Mouse (Mus musculus) lung, postnatal 0 days (tissue): ENCODE data around the gene Abr. TPM values are rescaled to one million over a fixed set of nuclear protein-coding genes. Genes with fewer than 3 reads are reported as not detected.

Experiments
- ATAC-seq: fragments of 200-750 bp; cut with Nextera tagmentation; 2 replicates; pipeline ENCODE4 v1.8.0; 2017; ENCODE audit warnings: moderate library complexity
- DNase-seq: peaks from one replicate; pipeline ENCODE4 v3.0.0-alpha.2; 2016; ENCODE audit warnings: low spot score
- H3K27ac ChIP-seq: fragments of 300-500 bp; sonication (generic); 2 replicates; pipeline ENCODE4 v1.5.1; 2014; ENCODE audit warnings: antibody characterized with exemption, mild to moderate bottlenecking, low read length, mixed read lengths
- H3K27me3 ChIP-seq: fragments of 300-500 bp; sonication (generic); replicated peaks from 2 replicates; pipeline ENCODE4 v1.6.1; 2014; ENCODE audit warnings: low read length, mixed read lengths; ENCODE audit not compliant: insufficient read depth
- H3K36me3 ChIP-seq: fragments of 300-500 bp; sonication (generic); 2 replicates; pipeline ENCODE4 v1.6.1; 2014; ENCODE audit warnings: low read length, mixed read lengths; ENCODE audit not compliant: insufficient read depth
- H3K4me1 ChIP-seq: fragments of 300-500 bp; sonication (generic); 2 replicates; pipeline ENCODE4 v1.6.1; 2014; ENCODE audit warnings: antibody characterized with exemption, low read depth, low read length, mixed read lengths; ENCODE audit not compliant: insufficient read depth
- H3K4me2 ChIP-seq: fragments of 300-500 bp; sonication (generic); replicated peaks from 2 replicates; pipeline ENCODE4 v1.6.1; 2014; ENCODE audit warnings: low read depth, mild to moderate bottlenecking, low read length, moderate library complexity, mixed read lengths
- H3K4me3 ChIP-seq: fragments of 300-500 bp; sonication (generic); 2 replicates; pipeline ENCODE4 v1.5.1; 2014; ENCODE audit warnings: low read depth, low read length
- H3K9ac ChIP-seq: fragments of 300-500 bp; sonication (generic); replicated peaks from 2 replicates; pipeline ENCODE4 v1.6.1; 2014; ENCODE audit warnings: low read depth, mild to moderate bottlenecking
- H3K9me3 ChIP-seq: fragments of 300-500 bp; sonication (generic); 2 replicates; pipeline ENCODE4 v1.6.1; 2016; ENCODE audit warnings: low read length, mixed read lengths
- CTCF ChIP-seq: IDR thresholded peaks from 2 replicates; pipeline ENCODE4 v1.5.1; 2016; ENCODE audit warnings: antibody characterized with exemption, mild to moderate bottlenecking
- EP300 ChIP-seq: IDR thresholded peaks from 2 replicates; pipeline ENCODE4 v1.6.1; 2016; ENCODE audit warnings: antibody characterized with exemption, mild to moderate bottlenecking, control low read depth
- WGBS: fragments of 180-500 bp; shearing (Covaris S2); extraction: QIAGEN DNeasy Blood & Tissue Kit; methylation state at CpG from one replicate; pipeline ENCODE4 v1.1.7; 2014; 5-methylcytosine and 5-hydroxymethylcytosine counted together
- polyA plus RNA-seq: library from polyadenylated mRNA; unstranded; fragments of >200 nt; fragmentation: Nextera tagmentation; extraction: Ambion mirVana; gene quantifications from 2 replicates; pipeline ENCODE4 v1.2.1, GENCODE M21; 2015

Abr gene
- polyA plus RNA-seq, 1 experiment from 2014 or later = 17.2 TPM

DNA sequence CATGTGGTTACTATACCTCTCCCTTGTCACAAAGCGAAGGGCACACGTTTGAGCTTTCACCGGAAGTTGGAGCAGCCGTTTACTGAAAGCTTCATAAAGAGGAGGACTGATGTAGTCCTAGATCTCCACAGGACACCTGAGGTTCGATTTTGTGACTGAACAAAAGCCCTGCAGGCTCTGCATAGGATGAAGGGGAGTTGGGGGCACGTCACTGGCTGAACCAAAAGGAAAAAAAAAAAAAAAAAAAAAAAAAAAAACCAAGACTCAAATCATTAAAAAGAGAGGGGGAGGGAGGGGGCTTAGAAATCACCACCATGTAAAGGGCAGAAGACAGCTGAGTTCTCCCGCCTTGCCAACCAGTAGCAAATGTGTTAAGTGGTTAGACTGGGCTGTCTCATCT is 233.4 kb downstream of the Abr start:
- WGBS = 33% methylated on average over 7 of the region's 7 CpGs
- H3K9ac ChIP-seq = no peak overlapping the region
- H3K4me1 ChIP-seq = no peaks in the 10 kb centered on the region
- TF ChIP-seq EP300 = no peak
- TF ChIP-seq CTCF = no peak
- no peak overlapping the region for H3K4me3 ChIP-seq
- DNase-seq = no peak
- H3K9me3 ChIP-seq = no peaks in the 10 kb centered on the region
- no peaks in the 10 kb centered on the region for H3K36me3 ChIP-seq
- H3K27me3 ChIP-seq = no peaks in the 10 kb centered on the region
- H3K4me2 ChIP-seq = no peak overlapping the region
- H3K27ac ChIP-seq = no peak overlapping the region
- ATAC-seq = no peak

DNA sequence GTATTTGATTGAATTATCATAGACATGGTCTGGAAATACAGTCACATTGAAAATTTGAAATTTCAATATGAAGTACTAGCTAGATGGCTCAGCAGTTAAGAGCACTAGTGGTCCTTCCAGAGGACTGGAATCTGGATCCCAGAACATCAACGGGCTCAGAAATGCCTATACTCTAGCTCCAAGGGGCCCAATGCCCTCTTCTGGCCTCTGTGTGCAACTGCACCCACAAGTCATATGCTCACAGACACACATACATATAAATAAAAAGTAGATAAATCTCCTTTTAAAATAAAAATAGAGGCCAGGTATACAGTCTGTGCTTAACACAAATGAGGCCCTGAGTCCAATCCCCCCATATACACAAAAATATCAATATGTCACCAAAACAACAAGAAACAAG is 235.0 kb downstream of the Abr start:
- WGBS = 88% methylated on average over 1 of the region's 1 CpGs
- no peaks in the 10 kb centered on the region for H3K27me3 ChIP-seq
- no peak overlapping the region for H3K27ac ChIP-seq
- H3K36me3 ChIP-seq = no peaks in the 10 kb centered on the region
- no peak overlapping the region for H3K4me3 ChIP-seq
- H3K4me2 ChIP-seq = no peak overlapping the region
- no peaks in the 10 kb centered on the region for H3K4me1 ChIP-seq
- H3K9ac ChIP-seq = no peak overlapping the region
- no peaks in the 10 kb centered on the region for H3K9me3 ChIP-seq
- DNase-seq (no peak), ATAC-seq (no peak)
- TF ChIP-seq CTCF = peak; percentile 60
- no peak for TF ChIP-seq EP300

DNA sequence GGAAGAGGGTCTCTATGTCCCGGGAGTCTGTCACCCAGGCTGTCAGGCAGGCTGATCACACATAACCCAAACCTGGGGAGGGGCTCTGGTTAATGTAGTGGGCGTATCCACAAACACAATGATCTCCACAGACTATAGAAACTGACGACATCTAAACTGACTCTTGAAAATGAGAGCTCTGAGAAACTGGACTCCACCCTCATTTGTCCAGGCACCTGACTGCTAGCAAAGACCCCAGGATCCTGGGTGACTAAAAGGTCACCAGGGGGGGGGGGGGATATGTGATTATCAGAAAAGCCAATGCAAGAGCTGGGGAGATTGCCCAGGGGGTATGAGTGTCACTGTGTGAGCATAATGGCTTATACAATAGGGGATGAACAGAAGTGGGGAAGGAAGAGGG is 236.4 kb downstream of the Abr start:
- Histone ChIP-seq H3K9ac (no peak overlapping the region), H3K9me3 (no peaks in the 10 kb centered on the region), H3K4me3 (no peak overlapping the region), H3K36me3 (no peaks in the 10 kb centered on the region), H3K4me2 (no peak overlapping the region), H3K27ac (no peak overlapping the region), H3K27me3 (no peaks in the 10 kb centered on the region), H3K4me1 (no peaks in the 10 kb centered on the region)
- TF ChIP-seq EP300 = no peak
- no peak for TF ChIP-seq CTCF
- ATAC-seq = no peak
- DNase-seq = no peak
- WGBS = 56% methylated on average over 3 of the region's 3 CpGs

DNA sequence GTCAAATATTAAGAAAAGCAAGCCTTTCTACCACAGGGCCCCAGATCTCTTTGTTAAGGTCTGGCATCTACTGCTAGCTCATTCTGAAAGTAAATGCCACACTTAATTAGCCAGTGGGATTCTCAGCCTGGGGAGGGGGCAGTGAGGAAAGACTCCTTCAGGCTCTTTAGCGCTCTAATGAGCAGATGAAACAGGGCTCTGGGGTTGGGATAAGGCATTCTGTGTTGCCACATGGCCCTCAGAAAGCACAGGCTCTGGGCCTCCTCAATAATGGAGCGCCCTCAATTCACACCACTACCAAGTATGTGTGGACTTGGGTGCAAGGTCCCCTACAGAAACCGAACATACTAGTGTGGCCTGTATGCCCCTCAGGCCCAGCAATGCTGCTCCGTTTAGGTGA is 237.1 kb downstream of the Abr start:
- no peak for DNase-seq
- TF ChIP-seq CTCF (no peak), EP300 (no peak)
- Histone ChIP-seq H3K27ac (no peak overlapping the region), H3K4me3 (no peak overlapping the region), H3K4me2 (no peak overlapping the region), H3K4me1 (no peaks in the 10 kb centered on the region), H3K27me3 (no peaks in the 10 kb centered on the region), H3K9ac (no peak overlapping the region), H3K9me3 (no peaks in the 10 kb centered on the region), H3K36me3 (no peaks in the 10 kb centered on the region)
- WGBS = 73% methylated on average over 4 of the region's 4 CpGs
- no peak for ATAC-seq

DNA sequence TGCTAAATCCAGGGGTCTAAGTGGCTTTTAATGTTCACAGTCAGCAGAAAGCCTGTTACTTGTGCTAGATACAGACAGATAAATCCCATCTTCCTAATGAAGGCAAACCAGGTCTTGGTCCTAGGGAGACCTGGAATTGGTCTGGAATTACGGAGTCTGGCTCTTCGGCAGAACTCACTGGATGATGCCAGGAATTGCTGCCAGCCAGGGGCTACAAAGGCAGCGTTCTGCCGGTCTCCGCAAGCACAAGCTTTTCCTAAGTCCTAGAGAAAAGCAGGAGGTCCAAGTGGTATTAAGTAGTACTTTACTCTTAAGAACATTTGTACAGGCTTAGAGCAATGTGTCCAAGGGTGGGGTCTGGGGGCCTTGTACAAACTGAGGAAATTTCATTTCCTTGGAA is 237.8 kb downstream of the Abr start:
- peak; percentile 49 for DNase-seq
- no peak overlapping the region for H3K4me3 ChIP-seq
- H3K9me3 ChIP-seq = no peaks in the 10 kb centered on the region
- H3K36me3 ChIP-seq = no peaks in the 10 kb centered on the region
- no peak overlapping the region for H3K4me2 ChIP-seq
- 46% methylated on average over 5 of the region's 5 CpGs for WGBS
- ATAC-seq = peak; percentile 28; the same call in 1 of the 2 replicates
- no peaks in the 10 kb centered on the region for H3K27me3 ChIP-seq
- TF ChIP-seq EP300 (no peak), CTCF (no peak)
- H3K9ac ChIP-seq = no peak overlapping the region
- H3K4me1 ChIP-seq = no peaks in the 10 kb centered on the region
- H3K27ac ChIP-seq = no peak overlapping the region

DNA sequence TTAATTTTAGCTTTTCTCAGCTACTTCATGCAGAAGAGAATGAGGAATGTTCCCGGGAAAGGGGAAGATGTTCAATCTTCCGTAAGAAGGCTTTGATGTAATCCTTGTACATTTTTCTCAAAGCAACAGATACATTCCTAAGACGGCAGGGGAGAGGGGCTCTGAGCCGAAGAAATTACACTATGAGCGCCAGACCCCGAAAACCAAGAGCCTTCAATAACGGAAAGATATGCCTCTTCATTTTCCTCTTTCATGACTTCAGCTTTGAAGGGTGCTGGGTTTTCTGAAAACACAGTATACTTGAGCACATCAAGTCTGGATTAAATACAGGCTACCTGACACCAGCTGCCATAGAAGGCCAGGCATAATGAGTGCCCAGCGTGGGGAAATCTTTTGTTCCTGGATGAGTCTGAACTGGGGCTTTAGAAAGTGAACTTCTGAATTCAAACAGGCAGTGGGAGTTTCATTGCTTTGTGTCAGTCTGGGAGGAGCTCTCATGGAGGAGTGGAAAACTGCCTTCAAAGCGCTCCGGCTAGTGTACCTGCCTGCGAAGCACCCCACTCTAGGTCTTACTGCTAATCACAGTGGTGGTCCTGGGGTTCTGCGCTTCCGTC is 239.3 kb downstream of the Abr start:
- ATAC-seq = no peak
- WGBS = 74% methylated on average over 13 of the region's 13 CpGs

More for the DNA sequence above, 239.3 kb downstream of the Abr start:
- Histone ChIP-seq H3K27me3 (no peaks in the 10 kb centered on the region), H3K4me2 (no peak overlapping the region), H3K4me1 (no peaks in the 10 kb centered on the region), H3K4me3 (no peak overlapping the region), H3K27ac (no peak overlapping the region), H3K9ac (no peak overlapping the region), H3K9me3 (no peaks in the 10 kb centered on the region), H3K36me3 (no peaks in the 10 kb centered on the region)
- TF ChIP-seq EP300 = no peak
- no peak for TF ChIP-seq CTCF
- no peak for DNase-seq
